In genomic region chr9:95256680-95257316, GRCm38 (mm10) we compare ENCODE assay signal across 22 mouse cellular contexts.
DNase-seq lines count a peak whose midpoint lies in the region; ATAC-seq and TF ChIP-seq lines count a peak whose summit lies in the region.
"Had no signal": no experiment of that assay in that cellular context is flagged by ENCODE, and none has a peak within 500 bp of the region (broad histone marks: within the 10 kb centered on the region; RNA-seq: fewer than 3 reads in every experiment).

No protein-coding gene starts in this region.

- H3K27me3 ChIP-seq in forebrain, embryonic 11.5 days (ENCODE audit: control insufficient read depth, insufficient read depth, low read length) = no peaks in the 10 kb centered on the region
- no peaks in the 10 kb centered on the region for H3K27me3 ChIP-seq in forebrain, embryonic 15.5 days
- H3K27me3 ChIP-seq in lung, embryonic 16.5 days (ENCODE audit: control insufficient read depth, insufficient read depth, low read depth, low read length) = no peaks in the 10 kb centered on the region
- no peaks in the 10 kb centered on the region for H3K27me3 ChIP-seq in heart, embryonic 16.5 days (ENCODE audit: control insufficient read depth, insufficient read depth, low read length)
- H3K27me3 ChIP-seq in embryonic facial prominence, embryonic 10.5 days (replicated peaks; ENCODE audit: low read depth, poor library complexity, severe bottlenecking) = no peaks in the 10 kb centered on the region
- H3K27me3 ChIP-seq: embryonic facial prominence, embryonic 12.5 days; intestine, embryonic 15.5 days; limb, embryonic 13.5 days; liver, embryonic 13.5 days; neural tube, embryonic 15.5 days had no signal

- H3K4me2 ChIP-seq in forebrain, embryonic 11.5 days (ENCODE audit: low read depth, low read length, severe bottlenecking) = no peak overlapping the region
- H3K4me2 ChIP-seq in forebrain, embryonic 15.5 days (replicated peaks) = no peak overlapping the region
- peak overlapping the region; percentile 53 for H3K4me2 ChIP-seq in lung, embryonic 16.5 days (ENCODE audit: low read depth, low read length)
- peak overlapping the region; percentile 48 for H3K4me2 ChIP-seq in heart, embryonic 16.5 days (ENCODE audit: low read depth, low read length)
- H3K4me2 ChIP-seq: embryonic facial prominence, embryonic 12.5 days; hindbrain, embryonic 14.5 days; intestine, embryonic 15.5 days; limb, embryonic 13.5 days; liver, embryonic 13.5 days; neural tube, embryonic 15.5 days had no signal

- no peaks in the 10 kb centered on the region for H3K4me1 ChIP-seq in forebrain, embryonic 11.5 days (replicated peaks; ENCODE audit: control insufficient read depth, insufficient read depth, low read length)
- H3K4me1 ChIP-seq in forebrain, embryonic 15.5 days = no peaks in the 10 kb centered on the region
- no peaks in the 10 kb centered on the region for H3K4me1 ChIP-seq in lung, embryonic 16.5 days (replicated peaks; ENCODE audit: control insufficient read depth, insufficient read depth, low read length)
- H3K4me1 ChIP-seq in heart, embryonic 16.5 days (ENCODE audit: control insufficient read depth, insufficient read depth, low read length) = peaks cover 5% of the 10 kb centered on the region; the same call in 1 of the 2 replicates
- no peaks in the 10 kb centered on the region for H3K4me1 ChIP-seq in embryonic facial prominence, embryonic 10.5 days
- H3K4me1 ChIP-seq: embryonic facial prominence, embryonic 12.5 days; intestine, embryonic 15.5 days; limb, embryonic 13.5 days; liver, embryonic 13.5 days; neural tube, embryonic 15.5 days had no signal

- no peak overlapping the region for H3K9ac ChIP-seq in forebrain, embryonic 11.5 days (ENCODE audit: low read length)
- H3K9ac ChIP-seq in forebrain, embryonic 15.5 days (replicated peaks) = no peak overlapping the region
- peak overlapping the region; percentile 43 for H3K9ac ChIP-seq in lung, embryonic 16.5 days (ENCODE audit: low read length)
- H3K9ac ChIP-seq in heart, embryonic 16.5 days (ENCODE audit: low read length) = no peak overlapping the region
- H3K9ac ChIP-seq: embryonic facial prominence, embryonic 12.5 days; hindbrain, embryonic 14.5 days; intestine, embryonic 15.5 days; limb, embryonic 13.5 days; liver, embryonic 13.5 days; neural tube, embryonic 15.5 days had no signal

- H3K9me3 ChIP-seq in forebrain, embryonic 11.5 days (ENCODE audit: control insufficient read depth, low read length) = no peaks in the 10 kb centered on the region
- H3K9me3 ChIP-seq in forebrain, embryonic 15.5 days = no peaks in the 10 kb centered on the region
- no peaks in the 10 kb centered on the region for H3K9me3 ChIP-seq in lung, embryonic 16.5 days (ENCODE audit: control insufficient read depth, low read length)
- no peaks in the 10 kb centered on the region for H3K9me3 ChIP-seq in heart, embryonic 16.5 days (replicated peaks; ENCODE audit: control insufficient read depth, low read length)
- H3K9me3 ChIP-seq in embryonic facial prominence, embryonic 10.5 days = no peaks in the 10 kb centered on the region
- H3K9me3 ChIP-seq: intestine, embryonic 15.5 days; limb, embryonic 13.5 days; liver, embryonic 13.5 days; neural tube, embryonic 15.5 days had no signal

- WGBS in forebrain, embryonic 11.5 days = 89% methylated on average over 21 of the region's 21 CpGs
- 87% methylated on average over 21 of the region's 21 CpGs for WGBS in forebrain, embryonic 15.5 days
- WGBS in lung, embryonic 16.5 days = 42% methylated on average over 21 of the region's 21 CpGs
- WGBS in heart, embryonic 16.5 days = 29% methylated on average over 21 of the region's 21 CpGs
- 90% methylated on average over 21 of the region's 21 CpGs for WGBS in embryonic facial prominence, embryonic 10.5 days

- peak; percentile 32 for DNase-seq in forebrain, embryonic 11.5 days (ENCODE audit: low spot score)
- DNase-seq in lung, postnatal 14 days = no peak
- DNase-seq in heart, adult 8-10 months (ENCODE audit: low spot score) = peak; percentile 7
- DNase-seq in layer of hippocampus, adult 2 months (ENCODE audit: low spot score in 2 of 2) = no peak
- no peak for DNase-seq in embryonic facial prominence, embryonic 10.5 days (ENCODE audit: low spot score)
- DNase-seq: adrenal gland, adult 8-10 months; cerebellum, adult 8-10 months; gastrocnemius, adult 2 months; liver, embryonic 13.5 days; midbrain, embryonic 14.5 days; spleen, adult 18-20 months; thymus, adult 18-20 months had no signal

- H3K4me3 ChIP-seq in forebrain, embryonic 11.5 days (ENCODE audit: low read depth, low read length) = no peak overlapping the region
- no peak overlapping the region for H3K4me3 ChIP-seq in forebrain, embryonic 15.5 days
- peak overlapping the region; percentile 26 for H3K4me3 ChIP-seq in lung, embryonic 16.5 days (ENCODE audit: low read length)
- H3K4me3 ChIP-seq in heart, embryonic 16.5 days (ENCODE audit: low read length) = peak overlapping the region; percentile 31
- H3K4me3 ChIP-seq in layer of hippocampus, adult 2 months = no peak overlapping the region
- H3K4me3 ChIP-seq in embryonic facial prominence, embryonic 10.5 days = no peak overlapping the region
- H3K4me3 ChIP-seq: embryonic facial prominence, embryonic 12.5 days; erythroblast, embryonic 14.5 days; gastrocnemius, adult 2 months; intestine, embryonic 15.5 days; limb, embryonic 13.5 days; liver, embryonic 13.5 days; neural tube, embryonic 15.5 days had no signal

- H3K36me3 ChIP-seq in forebrain, embryonic 11.5 days (ENCODE audit: control insufficient read depth, insufficient read depth, low read length) = no peaks in the 10 kb centered on the region
- no peaks in the 10 kb centered on the region for H3K36me3 ChIP-seq in forebrain, embryonic 15.5 days
- H3K36me3 ChIP-seq in lung, embryonic 16.5 days (ENCODE audit: control insufficient read depth, insufficient read depth, low read length) = no peaks in the 10 kb centered on the region
- H3K36me3 ChIP-seq in heart, embryonic 16.5 days (ENCODE audit: control insufficient read depth, insufficient read depth) = no peaks in the 10 kb centered on the region
- no peaks in the 10 kb centered on the region for H3K36me3 ChIP-seq in embryonic facial prominence, embryonic 10.5 days (replicated peaks)
- H3K36me3 ChIP-seq: embryonic facial prominence, embryonic 12.5 days; intestine, embryonic 15.5 days; limb, embryonic 13.5 days; liver, embryonic 13.5 days; neural tube, embryonic 15.5 days had no signal

- no peak for TF ChIP-seq CTCF in layer of hippocampus, adult 2 months (conservative IDR thresholded peaks at IDR 0.05)

- ATAC-seq in forebrain, embryonic 11.5 days (replicated peaks; ENCODE audit: low FRiP score) = no peak
- no peak for ATAC-seq in forebrain, embryonic 15.5 days (replicated peaks)
- ATAC-seq in lung, embryonic 16.5 days (ENCODE audit: low read depth) = peak; percentile 67
- ATAC-seq in heart, embryonic 16.5 days (replicated peaks; ENCODE audit: extremely low read depth, insufficient read depth, low FRiP score) = peak; percentile 92
- ATAC-seq: forebrain, embryonic 16.5 days; intestine, embryonic 15.5 days had no signal

- no peak overlapping the region for H3K27ac ChIP-seq in forebrain, embryonic 11.5 days (ENCODE audit: low read depth, low read length)
- H3K27ac ChIP-seq in forebrain, embryonic 15.5 days (replicated peaks) = no peak overlapping the region
- H3K27ac ChIP-seq in lung, embryonic 16.5 days (ENCODE audit: low read length) = no peak overlapping the region
- peak overlapping the region; percentile 68 for H3K27ac ChIP-seq in heart, embryonic 16.5 days (ENCODE audit: low read length)
- no peak overlapping the region for H3K27ac ChIP-seq in layer of hippocampus, adult 2 months
- H3K27ac ChIP-seq in embryonic facial prominence, embryonic 10.5 days (replicated peaks) = no peak overlapping the region
- H3K27ac ChIP-seq: embryonic facial prominence, embryonic 12.5 days; gastrocnemius, adult 2 months; hindbrain, embryonic 14.5 days; intestine, embryonic 15.5 days; limb, embryonic 13.5 days; liver, embryonic 13.5 days; neural tube, embryonic 15.5 days had no signal

Comparison
In these comparisons a context has a peak if more than half of its experiments do, and no peak if none do; other contexts are left out.
1. ATAC-seq: peak in lung, embryonic 16.5 days (single experiment) and heart, embryonic 16.5 days (single experiment); none in forebrain, embryonic 11.5 days (single experiment) and forebrain, embryonic 15.5 days (single experiment).
2. DNase-seq: peak in forebrain, embryonic 11.5 days (single experiment) and heart, adult 8-10 months (single experiment); none in lung, postnatal 14 days (single experiment), layer of hippocampus, adult 2 months (0 of 2) and embryonic facial prominence, embryonic 10.5 days (single experiment).
3. H3K4me2 ChIP-seq: peak in lung, embryonic 16.5 days (single experiment) and heart, embryonic 16.5 days (single experiment); none in forebrain, embryonic 11.5 days (single experiment) and forebrain, embryonic 15.5 days (single experiment).
4. H3K4me3 ChIP-seq: peak in lung, embryonic 16.5 days (single experiment) and heart, embryonic 16.5 days (single experiment); none in forebrain, embryonic 11.5 days (single experiment), forebrain, embryonic 15.5 days (single experiment), layer of hippocampus, adult 2 months (single experiment) and embryonic facial prominence, embryonic 10.5 days (single experiment).